Mouse (Mus musculus) neural tube, embryonic 12.5 days (tissue): ENCODE data around the gene Klkb1. TPM values are rescaled to one million over a fixed set of nuclear protein-coding genes. Genes with fewer than 3 reads are reported as not detected.
"Not testable (repeated sequence)": the region's sequence is repeated elsewhere in the genome, so short reads cannot be mapped to it uniquely, and the experiment has no call there.

Experiments used
- ATAC-seq: fragments of 200-750 bp; cut with Nextera tagmentation; 2 replicates; pipeline ENCODE4 v1.8.0; 2017; ENCODE audit warnings: low read depth, mild to moderate bottlenecking, moderate TSS enrichment, moderate library complexity; ENCODE audit not compliant: low FRiP score
- H3K27ac ChIP-seq: fragments of 300-500 bp; sonication (generic); 2 replicates; pipeline ENCODE4 v1.5.1; 2016
- H3K27me3 ChIP-seq: fragments of 300-500 bp; sonication (generic); replicated peaks from 2 replicates; pipeline ENCODE4 v1.6.1; 2016; ENCODE audit warnings: mild to moderate bottlenecking
- H3K36me3 ChIP-seq: fragments of 300-500 bp; sonication (generic); 2 replicates; pipeline ENCODE4 v1.6.1; 2016; ENCODE audit warnings: mild to moderate bottlenecking
- H3K4me1 ChIP-seq: fragments of 300-500 bp; sonication (generic); 2 replicates; pipeline ENCODE4 v1.6.1; 2016
- H3K4me2 ChIP-seq: fragments of 300-500 bp; sonication (generic); replicated peaks from 2 replicates; pipeline ENCODE4 v1.6.1; 2016; ENCODE audit warnings: mild to moderate bottlenecking
- H3K4me3 ChIP-seq: fragments of 300-500 bp; sonication (generic); 2 replicates; pipeline ENCODE4 v1.5.1; 2016
- H3K9ac ChIP-seq: fragments of 300-500 bp; sonication (generic); 2 replicates; pipeline ENCODE4 v1.6.1; 2016; ENCODE audit warnings: mild to moderate bottlenecking
- H3K9me3 ChIP-seq: fragments of 300-500 bp; sonication (generic); 2 replicates; pipeline ENCODE4 v1.6.1; 2016; ENCODE audit warnings: mild to moderate bottlenecking
- WGBS: fragments of 180-500 bp; shearing (Covaris S2); methylation state at CpG from one replicate; pipeline ENCODE4 v1.1.7; 2016; 5-methylcytosine and 5-hydroxymethylcytosine counted together
- polyA plus RNA-seq: library from polyadenylated mRNA; unstranded; fragments of >200 nt; fragmentation: Nextera tagmentation; extraction: Ambion mirVana; gene quantifications from 2 replicates; pipeline ENCODE4 v1.2.1, GENCODE M21; 2016

Gene Klkb1
- polyA plus RNA-seq, result not detected in 2 replicates

GRCm38 (mm10) chr8:45294687-45295086 is at the start of gene Klkb1:
Klkb1 (minus strand) TSS chr8:45294859.
- Histone ChIP-seq H3K36me3 (no peaks in the 10 kb centered on the region), H3K4me3 (no peak within 1 kb of the TSS), H3K4me1 (no peaks in the 10 kb centered on the region), H3K27ac (no peak within 1 kb of the TSS), H3K9me3 (no peaks in the 10 kb centered on the region), H3K27me3 (no peaks in the 10 kb centered on the region), H3K9ac (no peak within 1 kb of the TSS), H3K4me2 (no peak within 1 kb of the TSS)
- ATAC-seq, result no peak
- 92% methylated on average over 7 of the region's 7 CpGs for WGBS

- no peaks in the 10 kb centered on the region; the same call in 1 of the 2 replicates for H3K36me3 ChIP-seq
- H3K27ac ChIP-seq, result no peak overlapping the region
- ATAC-seq, result no peak
Measured at GRCm38 (mm10) chr8:45344298-45344697, 49.6 kb upstream of the Klkb1 start.

GRCm38 (mm10) chr8:45341630-45342628 is 47.3 kb upstream of the Klkb1 start:
- no peak for ATAC-seq
- Histone ChIP-seq H3K27me3 (no peaks in the 10 kb centered on the region), H3K4me1 (no peaks in the 10 kb centered on the region), H3K4me3 (no peak overlapping the region), H3K9ac (no peak overlapping the region), H3K4me2 (no peak overlapping the region), H3K27ac (no peak overlapping the region), H3K9me3 (no peaks in the 10 kb centered on the region), H3K36me3 (no peaks in the 10 kb centered on the region; the same call in 1 of the 2 replicates)
- WGBS, result 82% methylated on average over 12 of the region's 12 CpGs

More at GRCm38 (mm10) chr8:45344298-45344697, 49.6 kb upstream of the Klkb1 start:
- Histone ChIP-seq H3K4me1 (no peaks in the 10 kb centered on the region), H3K4me3 (no peak overlapping the region), H3K9ac (no peak overlapping the region), H3K9me3 (no peaks in the 10 kb centered on the region), H3K4me2 (no peak overlapping the region), H3K27me3 (no peaks in the 10 kb centered on the region)
- WGBS, result 89% methylated on average over 8 of the region's 8 CpGs

- Histone ChIP-seq H3K4me3 (peak overlapping the region; percentile 52), H3K9me3 (no peaks in the 10 kb centered on the region), H3K4me1 (0 out of 2 replicates have a peak, but pooled peaks cover 4% of the 10 kb centered on the region), H3K27me3 (no peaks in the 10 kb centered on the region), H3K9ac (0 out of 2 replicates have a peak overlapping the region, but pooled peaks have one; percentile 53), H3K36me3 (no peaks in the 10 kb centered on the region), H3K27ac (no peak overlapping the region), H3K4me2 (peak overlapping the region; percentile 88)
- ATAC-seq, result peak; percentile 57; the same call in 1 of the 2 replicates
- WGBS, result 5% methylated on average over 8 of the region's 8 CpGs
Measured at GRCm38 (mm10) chr8:45333493-45333892, 38.8 kb upstream of the Klkb1 start.

- Histone ChIP-seq H3K9ac (peak within 1 kb of the TSS; percentile 53), H3K4me3 (peak within 1 kb of the TSS; percentile 52), H3K4me2 (peak within 1 kb of the TSS; percentile 88), H3K9me3 (no peaks in the 10 kb centered on the region), H3K36me3 (no peaks in the 10 kb centered on the region), H3K4me1 (0 out of 2 replicates have a peak, but pooled peaks cover 4% of the 10 kb centered on the region), H3K27ac (no peak within 1 kb of the TSS), H3K27me3 (no peaks in the 10 kb centered on the region)
- ATAC-seq, result peak; percentile 82
- under 1% methylated on average over 44 of the region's 44 CpGs for WGBS
Measured at GRCm38 (mm10) chr8:45332685-45333409, 38.2 kb upstream of the Klkb1 start, which contains the start of gene Cyp4v3. Cyp4v3 (minus strand) TSS chr8:45333216.

- Histone ChIP-seq H3K9me3 (no peaks in the 10 kb centered on the region), H3K4me1 (0 out of 2 replicates have a peak, but pooled peaks cover 4% of the 10 kb centered on the region), H3K36me3 (no peaks in the 10 kb centered on the region), H3K27ac (no peak overlapping the region), H3K27me3 (no peaks in the 10 kb centered on the region), H3K4me2 (no peak overlapping the region), H3K9ac (no peak overlapping the region), H3K4me3 (no peak overlapping the region)
- ATAC-seq, result no peak
- 80% methylated on average over 3 of the region's 3 CpGs for WGBS
Measured at GRCm38 (mm10) chr8:45330856-45331255, 36.2 kb upstream of the Klkb1 start.

- no peak for ATAC-seq
- H3K27me3 ChIP-seq, result no peaks in the 10 kb centered on the region
- H3K27ac ChIP-seq, result no peak overlapping the region
- no peaks in the 10 kb centered on the region for H3K9me3 ChIP-seq
- H3K4me1 ChIP-seq, result 0 out of 2 replicates have a peak, but pooled peaks cover 4% of the 10 kb centered on the region
- 92% methylated on average over 6 of the region's 6 CpGs for WGBS
- H3K4me2 ChIP-seq, result no peak overlapping the region
- H3K9ac ChIP-seq, result no peak overlapping the region
- no peaks in the 10 kb centered on the region for H3K36me3 ChIP-seq
- no peak overlapping the region for H3K4me3 ChIP-seq
Measured at GRCm38 (mm10) chr8:45329206-45329980, 34.7 kb upstream of the Klkb1 start.

- not testable (repeated sequence) for ATAC-seq, H3K27ac ChIP-seq, H3K9me3 ChIP-seq, H3K9ac ChIP-seq, H3K27me3 ChIP-seq, H3K4me2 ChIP-seq, H3K36me3 ChIP-seq, H3K4me3 ChIP-seq, H3K4me1 ChIP-seq
Measured at GRCm38 (mm10) chr8:45327076-45327475, 32.4 kb upstream of the Klkb1 start.

GRCm38 (mm10) chr8:45324151-45324550 is 29.5 kb upstream of the Klkb1 start:
- 84% methylated on average over 4 of the region's 4 CpGs for WGBS
- Histone ChIP-seq H3K4me1 (no peaks in the 10 kb centered on the region), H3K9ac (no peak overlapping the region), H3K4me2 (no peak overlapping the region), H3K27me3 (no peaks in the 10 kb centered on the region), H3K4me3 (no peak overlapping the region), H3K36me3 (no peaks in the 10 kb centered on the region), H3K9me3 (no peaks in the 10 kb centered on the region), H3K27ac (no peak overlapping the region)
- ATAC-seq, result no peak

GRCm38 (mm10) chr8:45321365-45321764 is 26.7 kb upstream of the Klkb1 start:
- Histone ChIP-seq H3K27ac (no peak overlapping the region), H3K9ac (no peak overlapping the region), H3K36me3 (no peaks in the 10 kb centered on the region), H3K4me2 (no peak overlapping the region), H3K9me3 (no peaks in the 10 kb centered on the region), H3K4me1 (no peaks in the 10 kb centered on the region), H3K4me3 (no peak overlapping the region), H3K27me3 (no peaks in the 10 kb centered on the region)
- no peak for ATAC-seq
- WGBS, result 81% methylated on average over 2 of the region's 2 CpGs

- no peak for ATAC-seq
- Histone ChIP-seq H3K4me1 (no peaks in the 10 kb centered on the region), H3K9ac (no peak overlapping the region), H3K27me3 (no peaks in the 10 kb centered on the region), H3K4me3 (no peak overlapping the region), H3K27ac (no peak overlapping the region), H3K36me3 (no peaks in the 10 kb centered on the region), H3K4me2 (no peak overlapping the region), H3K9me3 (no peaks in the 10 kb centered on the region)
- WGBS, result 74% methylated on average over 1 of the region's 1 CpGs
Measured at GRCm38 (mm10) chr8:45320930-45321329, 26.3 kb upstream of the Klkb1 start.
